Mouse (Mus musculus): Measurements from ENCODE around the gene Stim1.

- TF ChIP-seq CTCF (IDR thresholded peaks at IDR 0.05; ENCODE audit: borderline replicate concordance, insufficient read depth, low read depth, low read length) (no peak), POLR2A (IDR thresholded peaks at IDR 0.05; ENCODE audit: borderline replicate concordance, insufficient read depth, low read length) (no peak)
These were observed 90.5 kb downstream of the Stim1 start for GRCm38 (mm10) chr7:102358124-102358523.
